Mouse (Mus musculus): ENCODE measurements around the gene Zbtb12.

The Zbtb12 gene

DNA sequence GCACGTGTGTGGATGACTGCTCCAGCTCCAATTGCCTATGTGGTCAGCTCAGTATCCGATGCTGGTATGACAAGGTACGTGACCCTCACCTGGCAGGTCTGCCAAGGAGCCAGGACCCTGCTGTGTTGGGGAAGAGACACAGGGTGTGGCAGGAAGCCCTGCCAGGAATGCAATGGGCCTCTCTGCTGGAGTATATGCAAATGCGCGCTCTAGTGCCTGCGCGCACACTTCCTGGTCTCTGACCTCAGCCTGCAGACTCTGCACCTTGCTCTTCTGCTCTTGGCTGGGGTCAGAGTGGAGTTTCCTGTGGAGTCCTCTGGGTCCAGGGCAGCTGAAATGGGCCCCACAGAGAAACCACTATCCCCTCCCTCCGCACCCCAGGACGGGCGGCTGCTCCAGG lies 31.7 kb downstream of the Zbtb12 start:
- DNase-seq: no peak

DNA sequence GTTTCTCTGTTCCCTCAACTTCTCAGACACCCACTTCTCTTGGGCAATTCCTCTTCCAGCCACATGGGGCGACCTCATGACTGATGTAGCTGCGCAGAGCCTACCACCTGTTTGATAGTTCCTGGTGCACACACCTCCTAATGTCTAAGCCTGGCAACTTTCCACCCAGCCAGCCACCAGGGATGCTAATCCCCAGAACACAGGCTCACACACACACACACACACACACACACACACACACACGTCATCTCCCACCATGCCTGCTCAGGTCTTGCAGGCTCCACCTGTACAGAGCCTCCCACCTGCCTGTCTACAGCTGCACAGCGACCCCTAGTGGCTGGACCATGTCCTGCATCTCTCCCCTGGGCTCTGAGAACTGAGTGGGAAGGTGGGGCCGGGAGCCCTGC lies 32.7 kb downstream of the Zbtb12 start:
- DNase-seq: peak; percentile 61

DNA sequence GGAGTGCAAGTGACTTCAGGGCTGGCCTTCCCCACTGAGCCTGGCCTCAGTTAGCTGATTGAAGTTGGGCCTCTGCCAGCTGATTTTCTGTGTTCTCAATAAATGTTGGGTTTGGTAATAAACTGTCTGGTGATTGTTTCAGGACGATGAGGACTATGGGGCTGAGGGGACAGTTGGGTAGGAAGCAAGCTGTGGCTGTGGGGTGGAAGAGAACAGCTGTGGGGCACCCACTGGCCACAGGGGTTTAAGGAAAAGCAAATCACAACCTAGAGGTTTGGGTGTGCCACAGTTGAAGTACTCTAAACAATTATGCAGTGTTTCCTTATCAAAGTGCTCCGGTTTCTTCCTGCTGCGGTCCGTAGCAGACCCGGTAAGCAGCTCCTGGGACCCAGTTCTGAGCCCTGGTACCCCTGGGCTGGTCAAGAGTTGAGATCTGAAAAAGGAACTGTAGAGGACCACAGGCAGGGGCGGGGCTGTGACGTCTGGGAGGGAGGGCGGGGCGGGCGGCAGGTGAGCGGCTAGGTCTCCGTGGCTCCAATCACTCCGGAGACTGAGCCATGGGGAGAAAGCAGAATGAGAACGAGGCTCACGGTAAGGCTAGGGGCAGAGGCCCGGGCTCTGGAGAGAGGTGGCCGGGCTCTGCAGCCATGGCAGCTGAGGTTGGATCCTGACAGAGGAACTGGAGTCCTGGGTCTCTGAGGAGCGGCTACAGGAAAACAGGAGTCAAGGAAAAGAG lies 34.8 kb downstream of the Zbtb12 start, which contains the start of gene Slc44a4:
Slc44a4 (plus strand) TSS at position 537 of the 736 bp plus-strand sequence.
- DNase-seq: no peak

DNA sequence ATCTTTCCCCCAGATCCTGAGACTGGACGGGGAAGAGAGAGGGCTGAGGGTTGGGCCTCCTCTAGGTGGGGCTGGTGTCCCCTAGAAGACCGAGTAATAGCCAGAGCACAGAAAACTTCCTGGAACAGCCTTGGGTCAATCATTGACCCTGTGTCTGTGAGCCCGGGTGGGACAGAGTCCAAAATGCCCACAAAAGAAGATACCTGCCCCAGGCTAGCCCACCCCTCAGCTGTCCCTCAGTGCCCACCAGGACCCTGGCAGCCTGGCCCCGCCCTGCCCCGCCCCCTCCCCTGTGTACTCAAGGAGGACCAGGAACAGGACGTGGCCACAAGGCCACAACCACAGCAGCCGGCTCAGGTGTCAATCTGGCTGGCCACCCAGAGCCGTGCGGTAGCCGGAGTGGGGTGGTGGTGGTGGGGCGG lies 36.1 kb downstream of the Zbtb12 start:
- no peak for DNase-seq

DNA sequence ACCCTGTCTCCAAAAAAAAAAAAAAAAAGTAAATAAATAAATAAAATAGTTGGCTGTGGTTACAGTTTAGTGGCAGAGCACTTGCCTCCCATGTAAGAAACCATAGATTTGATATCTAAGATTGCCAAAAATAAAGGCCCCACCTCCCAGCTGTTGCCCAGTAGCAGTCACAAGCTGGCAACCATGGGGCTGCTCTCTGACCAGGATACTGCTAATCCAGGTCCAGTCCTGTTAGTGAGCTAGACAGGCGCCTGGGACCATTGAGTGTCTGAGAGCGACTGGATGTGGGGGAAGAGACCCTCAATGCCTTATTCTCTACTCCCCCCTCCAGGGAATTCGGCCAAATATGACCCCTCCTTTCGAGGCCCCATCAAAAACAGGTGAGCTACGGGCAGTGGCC lies 37.0 kb downstream of the Zbtb12 start:
- no peak for DNase-seq

DNA sequence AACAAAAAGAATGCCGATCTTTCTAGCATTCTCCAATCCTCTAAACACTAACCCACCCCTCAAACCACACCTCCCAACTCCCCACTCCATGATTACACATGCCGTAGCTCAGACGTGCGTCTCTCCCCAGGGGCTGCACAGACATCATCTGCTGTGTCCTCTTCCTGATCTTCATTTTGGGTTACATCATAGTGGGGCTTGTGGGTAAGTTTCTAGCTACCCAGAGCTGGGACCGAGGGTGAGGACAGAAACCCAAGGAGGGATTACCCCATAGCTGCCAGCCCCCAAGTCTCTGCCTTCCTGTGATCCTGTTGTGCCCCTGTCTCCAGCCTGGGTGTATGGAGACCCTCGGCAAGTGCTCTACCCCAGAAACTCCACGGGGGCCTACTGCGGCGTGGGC lies 37.9 kb downstream of the Zbtb12 start:
- no peak for DNase-seq

DNA sequence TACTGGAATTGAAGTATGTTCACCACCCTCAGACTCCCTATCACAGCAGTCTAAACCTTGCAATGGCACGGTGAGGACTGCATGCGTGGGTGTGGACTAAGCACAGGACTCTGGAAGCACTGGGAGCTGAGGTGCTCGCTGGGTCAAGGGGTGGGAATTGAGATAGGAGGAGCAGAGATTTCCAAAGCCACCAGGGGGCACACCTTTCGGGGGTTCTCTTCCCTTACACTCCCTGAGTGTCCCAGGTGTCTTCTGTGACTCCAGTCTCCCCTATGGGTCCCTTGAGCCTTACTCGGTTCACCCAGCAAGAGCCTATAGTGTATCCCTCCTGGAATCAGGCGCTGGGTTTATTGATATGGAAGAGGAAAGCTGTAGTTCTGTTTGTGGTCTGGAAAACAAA lies 43.7 kb downstream of the Zbtb12 start:
- DNase-seq: no peak

DNA sequence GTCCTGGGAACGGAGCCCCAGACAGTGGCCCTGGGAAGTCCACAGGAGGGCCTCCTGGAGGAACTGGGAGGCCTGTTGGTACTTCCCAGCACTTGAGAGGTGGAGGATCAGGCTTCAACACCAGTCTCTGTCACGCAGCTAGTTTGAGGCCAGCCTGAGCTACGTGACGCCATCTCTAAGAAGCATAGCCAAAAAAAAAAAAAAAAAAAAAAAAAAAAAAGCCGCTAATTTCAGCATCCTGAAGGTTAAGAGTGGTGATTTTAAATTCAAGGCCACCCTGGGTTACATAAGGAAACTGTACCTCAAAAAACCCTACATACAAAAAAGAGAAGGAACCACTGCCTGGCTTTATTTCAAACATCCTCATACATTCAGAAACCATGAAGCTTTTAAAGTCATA lies 45.0 kb downstream of the Zbtb12 start:
- no peak for DNase-seq

DNA sequence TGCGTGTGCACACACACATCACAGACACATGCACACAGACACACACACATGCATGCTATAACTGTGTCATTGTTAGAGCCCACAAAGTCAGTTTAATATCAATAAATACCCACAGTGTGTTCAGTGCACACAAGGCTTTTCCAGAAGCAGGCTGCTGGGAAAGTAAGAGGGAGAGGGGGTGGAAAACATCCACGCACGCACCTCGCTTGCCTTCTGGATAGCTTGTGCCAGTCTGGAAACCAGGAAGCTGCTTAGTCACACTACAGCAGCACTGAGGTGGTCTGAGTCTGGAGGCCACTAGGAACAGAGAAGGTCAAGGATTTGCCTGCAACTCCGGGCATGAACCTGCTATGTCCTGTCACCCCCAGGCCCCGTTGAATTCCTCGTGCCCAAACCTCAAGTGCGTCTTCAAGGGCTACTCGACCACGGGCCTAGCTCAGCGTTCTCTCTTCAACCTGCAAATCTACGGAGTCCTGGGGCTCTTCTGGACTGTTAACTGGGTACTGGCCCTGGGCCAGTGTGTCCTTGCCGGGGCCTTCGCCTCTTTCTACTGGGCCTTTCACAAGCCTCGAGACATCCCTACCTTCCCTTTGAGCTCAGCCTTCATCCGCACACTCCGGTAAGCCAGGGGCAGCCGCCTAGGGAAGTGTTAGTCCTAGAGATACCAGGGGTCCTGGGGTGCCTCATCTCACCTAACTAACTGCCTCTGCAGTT lies 48.2 kb downstream of the Zbtb12 start:
- no peak for DNase-seq

DNA sequence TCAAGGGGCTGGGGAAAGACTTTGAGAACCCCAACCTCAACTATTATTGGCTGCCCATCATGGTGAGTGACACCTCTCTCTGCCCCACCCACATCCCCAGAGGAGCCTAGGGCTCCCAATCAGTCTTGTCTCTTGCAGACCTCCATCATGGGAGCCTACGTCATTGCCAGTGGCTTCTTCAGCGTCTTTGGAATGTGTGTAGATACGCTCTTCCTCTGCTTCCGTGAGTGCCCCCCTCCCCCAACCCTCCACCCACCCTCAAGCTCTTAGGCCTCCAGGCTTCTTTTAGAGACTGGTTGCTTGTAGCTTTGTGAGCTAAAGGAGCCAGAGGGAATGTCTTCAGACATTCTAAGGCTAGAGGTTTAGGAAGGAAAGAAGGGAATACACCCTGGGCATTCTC lies 49.6 kb downstream of the Zbtb12 start:
- DNase-seq: no peak

DNA sequence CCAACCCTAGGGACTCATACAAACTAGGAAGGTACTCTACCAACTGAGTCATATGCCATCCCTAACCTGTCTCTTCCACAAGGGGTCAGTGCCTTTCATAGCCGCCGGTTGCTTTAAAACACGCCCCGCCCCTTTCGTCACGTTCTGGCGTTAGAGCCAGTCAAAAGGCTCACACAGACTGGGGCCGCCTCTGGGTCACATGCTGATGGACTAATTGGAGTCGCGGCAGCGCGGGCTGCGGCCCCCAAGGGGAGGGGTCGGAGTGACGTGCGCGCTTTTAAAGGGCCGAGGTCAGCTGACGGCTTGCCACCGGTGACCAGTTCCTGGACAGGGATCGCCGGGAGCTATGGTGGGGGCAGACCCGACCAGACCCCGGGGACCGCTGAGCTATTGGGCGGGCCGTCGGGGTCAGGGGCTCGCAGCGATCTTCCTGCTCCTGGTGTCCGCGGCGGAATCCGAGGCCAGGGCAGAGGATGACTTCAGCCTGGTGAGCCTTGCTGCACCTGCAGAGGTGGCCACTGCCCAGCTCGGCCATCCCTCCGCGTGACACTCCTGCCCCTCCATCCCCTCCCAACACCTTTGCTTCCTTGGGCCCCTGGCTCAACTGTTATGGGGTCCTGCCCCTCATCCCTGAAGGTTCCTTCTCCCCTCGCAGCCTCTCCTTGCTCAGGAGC lies 51.9 kb downstream of the Zbtb12 start, which contains the start of gene Neu1:
Neu1 (plus strand) TSS at position 193 of the 674 bp plus-strand sequence.
- peak; percentile 99 for DNase-seq

DNA sequence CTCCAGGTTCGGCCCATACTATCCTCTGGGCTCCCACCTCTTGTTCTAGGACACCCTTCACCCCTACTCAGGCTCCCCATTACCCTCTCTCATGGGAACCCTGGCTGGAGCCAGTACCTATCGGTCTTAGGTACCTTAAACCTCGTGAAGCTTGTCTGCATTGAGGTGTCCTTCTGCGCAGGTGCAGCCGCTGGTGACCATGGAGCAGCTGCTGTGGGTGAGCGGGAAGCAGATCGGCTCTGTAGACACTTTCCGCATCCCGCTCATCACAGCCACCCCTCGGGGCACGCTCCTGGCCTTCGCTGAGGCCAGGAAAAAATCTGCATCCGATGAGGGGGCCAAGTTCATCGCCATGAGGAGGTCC lies 52.4 kb downstream of the Zbtb12 start:
- DNase-seq: no peak

DNA sequence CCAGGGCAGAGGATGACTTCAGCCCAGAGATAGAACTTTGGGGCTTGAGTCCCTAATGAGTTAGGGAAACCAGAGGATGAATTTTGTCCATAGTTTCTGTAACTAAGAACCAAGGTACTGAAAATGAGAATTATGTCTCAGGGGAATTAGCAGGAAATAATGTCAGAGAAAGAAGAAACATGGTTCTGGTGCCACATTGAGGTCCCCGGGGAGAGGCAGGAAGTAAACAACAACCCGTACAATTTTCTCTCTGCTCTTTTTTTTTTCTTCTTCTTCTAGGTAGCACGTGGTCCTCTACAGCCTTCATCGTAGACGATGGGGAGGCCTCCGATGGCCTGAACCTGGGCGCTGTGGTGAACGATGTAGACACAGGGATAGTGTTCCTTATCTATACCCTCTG lies 53.0 kb downstream of the Zbtb12 start:
- DNase-seq: no peak

DNA sequence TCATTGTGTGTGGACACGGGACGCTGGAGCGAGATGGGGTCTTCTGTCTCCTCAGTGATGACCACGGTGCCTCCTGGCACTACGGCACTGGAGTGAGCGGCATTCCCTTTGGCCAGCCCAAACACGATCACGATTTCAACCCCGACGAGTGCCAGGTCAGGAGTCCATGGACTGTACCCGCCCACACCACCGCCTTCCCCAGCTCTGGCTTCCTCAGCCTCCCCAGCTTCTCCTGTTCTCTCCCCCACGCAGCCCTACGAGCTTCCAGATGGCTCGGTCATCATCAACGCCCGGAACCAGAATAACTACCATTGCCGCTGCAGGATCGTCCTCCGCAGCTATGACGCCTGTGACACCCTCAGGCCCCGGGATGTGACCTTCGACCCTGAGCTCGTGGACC lies 54.7 kb downstream of the Zbtb12 start:
- DNase-seq: peak; percentile 25

DNA sequence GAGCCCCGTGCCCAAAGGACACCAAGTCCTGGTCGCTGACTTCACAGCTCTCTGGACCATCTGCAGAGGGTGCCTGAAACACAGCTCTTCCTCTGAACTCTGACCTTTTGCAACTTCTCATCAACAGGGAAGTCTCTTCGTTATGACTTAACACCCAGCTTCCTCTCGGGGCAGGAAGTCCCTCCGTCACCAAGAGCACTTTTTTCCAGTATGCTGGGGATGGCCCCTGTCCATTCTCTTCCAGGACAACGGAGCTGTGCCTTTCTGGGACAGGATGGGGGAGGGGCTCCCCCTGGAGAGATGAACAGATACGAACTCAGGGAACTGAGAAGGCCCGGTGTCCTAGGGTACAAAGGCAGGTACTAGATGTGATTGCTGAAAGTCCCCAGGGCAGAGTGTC lies 55.5 kb downstream of the Zbtb12 start:
- no peak for DNase-seq

DNA sequence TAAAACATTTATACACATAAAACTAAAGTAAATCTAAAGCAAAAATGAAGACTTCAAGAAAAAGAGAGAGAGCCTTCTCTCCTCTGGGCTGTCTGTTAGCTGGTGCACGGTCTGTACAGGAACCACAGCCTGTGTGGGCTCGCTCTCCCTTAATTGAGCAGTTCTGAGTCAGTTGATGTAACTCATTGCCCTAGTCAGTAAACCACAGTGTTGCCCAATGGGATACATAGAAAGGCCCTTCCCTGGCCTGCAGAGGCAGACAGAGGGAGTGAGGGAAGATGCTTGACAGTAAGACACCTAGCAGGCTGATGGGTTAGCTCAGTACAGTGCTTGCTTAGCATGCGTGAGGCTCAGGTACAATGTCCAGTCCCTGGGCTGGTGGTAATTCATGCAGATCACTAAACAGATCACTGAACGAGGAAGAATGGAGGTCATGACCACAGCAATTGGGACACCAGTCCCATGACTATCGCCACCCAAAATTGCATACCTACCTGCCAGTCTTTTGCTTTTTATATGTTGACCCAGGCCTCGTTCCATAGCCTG lies 58.8 kb downstream of the Zbtb12 start:
- no peak for DNase-seq

DNA sequence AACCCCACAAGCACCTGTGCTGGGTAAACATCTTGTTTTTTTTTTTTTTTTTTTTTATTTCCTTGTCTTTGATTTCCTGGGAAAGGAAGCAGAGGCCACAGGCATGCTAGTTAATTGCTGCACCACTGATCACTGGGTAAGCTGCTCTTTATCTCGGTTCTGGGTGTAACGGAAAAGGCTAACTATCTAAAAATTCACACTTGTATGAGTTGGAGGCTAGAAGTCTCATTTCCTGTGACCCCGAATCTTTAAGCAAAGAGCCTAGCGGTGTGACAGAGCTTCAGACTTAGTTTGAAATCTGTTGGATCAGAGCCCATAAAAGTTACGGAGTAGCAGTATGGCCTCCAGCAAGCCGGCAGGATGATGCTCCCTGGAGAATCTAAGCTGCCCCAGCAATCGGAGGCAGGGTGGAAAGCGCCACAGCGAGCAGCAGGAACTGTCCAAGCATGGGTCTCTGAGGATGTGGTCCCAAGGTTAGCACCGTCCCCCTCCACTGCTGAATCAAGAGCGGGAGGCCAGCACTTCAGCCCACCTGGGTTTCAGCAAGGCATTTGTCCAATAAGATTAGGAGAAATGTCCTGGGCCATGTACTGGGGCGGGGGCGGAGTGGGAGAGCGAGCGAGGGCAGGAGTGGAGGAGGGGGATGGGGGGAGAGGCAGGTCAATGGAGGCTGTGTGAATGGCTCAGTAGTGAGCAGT lies 62.2 kb downstream of the Zbtb12 start:
- DNase-seq: no peak

DNA sequence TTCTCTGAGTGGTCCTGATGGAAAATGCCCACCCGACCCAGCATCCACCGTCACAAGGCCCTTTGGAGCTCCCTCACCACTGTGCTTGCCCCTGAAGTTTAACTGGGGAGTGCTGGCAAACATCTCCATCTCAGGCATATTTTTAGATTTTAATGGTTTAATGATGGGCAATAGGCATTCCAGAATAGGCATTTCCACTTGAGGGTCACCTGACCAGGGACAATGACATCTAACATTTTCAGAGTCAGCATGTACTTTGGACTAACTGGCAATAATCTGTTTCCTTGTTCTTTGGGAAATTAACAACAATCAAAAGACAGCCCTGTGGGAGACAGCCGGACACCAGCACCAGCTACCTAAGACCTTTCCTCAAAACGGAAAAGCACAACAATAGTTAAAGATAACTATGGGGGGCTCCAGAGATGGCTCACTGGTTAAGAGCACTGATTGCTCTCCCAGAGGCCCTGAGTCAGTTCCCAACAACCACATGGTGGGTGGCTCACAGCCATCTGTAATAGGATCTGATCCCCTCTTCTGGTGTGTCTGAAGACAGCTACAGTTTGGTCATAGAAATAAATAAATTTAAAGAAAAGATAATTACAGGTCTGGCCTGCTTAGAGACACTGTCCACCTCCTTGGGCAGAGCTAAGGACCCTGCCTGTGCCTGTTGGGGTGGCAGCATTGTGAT lies 64.0 kb downstream of the Zbtb12 start:
- no peak for DNase-seq

DNA sequence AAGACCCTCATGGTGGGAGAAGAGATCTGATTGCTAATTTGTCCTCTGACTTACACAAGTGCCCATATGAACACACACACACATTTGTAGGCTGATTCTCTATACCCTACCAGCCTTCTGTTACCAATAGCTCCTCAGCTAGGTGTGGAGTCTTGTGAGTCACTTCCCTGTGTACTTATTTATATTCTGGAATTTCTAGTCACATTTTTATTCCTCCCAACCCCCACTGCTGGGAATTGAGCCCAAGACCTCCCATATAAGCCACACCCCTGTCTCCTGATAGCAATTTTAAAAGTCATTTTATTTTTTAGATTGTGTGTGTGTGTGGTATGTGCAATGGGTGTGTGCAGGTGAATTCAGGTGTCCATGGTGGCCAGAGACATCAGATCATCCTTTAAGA lies 65.1 kb downstream of the Zbtb12 start:
- no peak for DNase-seq
